Mouse (Mus musculus) intestine, postnatal 0 days (tissue): ENCODE measurements around the gene Tspan17. TPM values are rescaled to one million over a fixed set of nuclear protein-coding genes. Genes with fewer than 3 reads are reported as not detected.

ENCODE experiments used
- ATAC-seq: fragments of 200-750 bp; cut with Nextera tagmentation; 2 replicates; pipeline ENCODE4 v1.8.0; 2017; ENCODE audit warnings: mild to moderate bottlenecking, moderate TSS enrichment, moderate library complexity
- H3K27ac ChIP-seq: fragments of 300-500 bp; sonication (generic); 2 replicates; pipeline ENCODE4 v1.5.1; 2014; ENCODE audit warnings: mild to moderate bottlenecking, low read depth, low read length, moderate library complexity
- H3K27me3 ChIP-seq: fragments of 300-500 bp; sonication (generic); replicated peaks from 2 replicates; pipeline ENCODE4 v1.6.1; 2014; ENCODE audit warnings: low read length, mixed read lengths; ENCODE audit not compliant: control insufficient read depth, insufficient read depth
- H3K36me3 ChIP-seq: fragments of 300-500 bp; sonication (generic); 2 replicates; pipeline ENCODE4 v1.6.1; 2014; ENCODE audit warnings: mild to moderate bottlenecking, moderate library complexity; ENCODE audit not compliant: control insufficient read depth, insufficient read depth
- H3K4me1 ChIP-seq: fragments of 300-500 bp; sonication (generic); replicated peaks from 2 replicates; pipeline ENCODE4 v1.6.1; 2014; ENCODE audit warnings: antibody characterized with exemption, low read length, mixed read lengths; ENCODE audit not compliant: control insufficient read depth, insufficient read depth
- H3K4me2 ChIP-seq: fragments of 300-500 bp; sonication (generic); replicated peaks from 2 replicates; pipeline ENCODE4 v1.6.1; 2014; ENCODE audit warnings: low read depth, mild to moderate bottlenecking, moderate library complexity
- H3K4me3 ChIP-seq: fragments of 300-500 bp; sonication (generic); 2 replicates; pipeline ENCODE4 v1.5.1; 2014; ENCODE audit warnings: low read depth, low read length
- H3K9ac ChIP-seq: fragments of 300-500 bp; sonication (generic); 2 replicates; pipeline ENCODE4 v1.6.1; 2014; ENCODE audit warnings: mild to moderate bottlenecking, low read depth, low read length
- H3K9me3 ChIP-seq: fragments of 300-500 bp; sonication (generic); 2 replicates; pipeline ENCODE4 v1.6.1; 2016; ENCODE audit warnings: mixed run types; ENCODE audit not compliant: control insufficient read depth
- CTCF ChIP-seq: sonication (generic); IDR thresholded peaks from 2 replicates; pipeline ENCODE4 v1.5.1; 2016; ENCODE audit warnings: low read depth, mild to moderate bottlenecking, control low read depth, antibody characterized with exemption, moderate library complexity
- WGBS: fragments of 180-500 bp; shearing (Covaris S2); extraction: QIAGEN DNeasy Blood & Tissue Kit; methylation state at CpG from one replicate; pipeline ENCODE4 v1.1.7; 2014; 5-methylcytosine and 5-hydroxymethylcytosine counted together
- polyA plus RNA-seq: library from polyadenylated mRNA; unstranded; fragments of >200 nt; fragmentation: Nextera tagmentation; extraction: Ambion mirVana; gene quantifications from 2 replicates; pipeline ENCODE4 v1.2.1, GENCODE M21; 2015

Gene Tspan17
- polyA plus RNA-seq, 1 experiment from 2014 or later, result 15.2 TPM

- 79% methylated on average over 9 of the region's 9 CpGs for WGBS
- no peak for ATAC-seq
- no peak for TF ChIP-seq CTCF
These were observed 24.2 kb downstream of the Tspan17 start for GRCm38 (mm10) chr13:54813381-54813780.

DNA sequence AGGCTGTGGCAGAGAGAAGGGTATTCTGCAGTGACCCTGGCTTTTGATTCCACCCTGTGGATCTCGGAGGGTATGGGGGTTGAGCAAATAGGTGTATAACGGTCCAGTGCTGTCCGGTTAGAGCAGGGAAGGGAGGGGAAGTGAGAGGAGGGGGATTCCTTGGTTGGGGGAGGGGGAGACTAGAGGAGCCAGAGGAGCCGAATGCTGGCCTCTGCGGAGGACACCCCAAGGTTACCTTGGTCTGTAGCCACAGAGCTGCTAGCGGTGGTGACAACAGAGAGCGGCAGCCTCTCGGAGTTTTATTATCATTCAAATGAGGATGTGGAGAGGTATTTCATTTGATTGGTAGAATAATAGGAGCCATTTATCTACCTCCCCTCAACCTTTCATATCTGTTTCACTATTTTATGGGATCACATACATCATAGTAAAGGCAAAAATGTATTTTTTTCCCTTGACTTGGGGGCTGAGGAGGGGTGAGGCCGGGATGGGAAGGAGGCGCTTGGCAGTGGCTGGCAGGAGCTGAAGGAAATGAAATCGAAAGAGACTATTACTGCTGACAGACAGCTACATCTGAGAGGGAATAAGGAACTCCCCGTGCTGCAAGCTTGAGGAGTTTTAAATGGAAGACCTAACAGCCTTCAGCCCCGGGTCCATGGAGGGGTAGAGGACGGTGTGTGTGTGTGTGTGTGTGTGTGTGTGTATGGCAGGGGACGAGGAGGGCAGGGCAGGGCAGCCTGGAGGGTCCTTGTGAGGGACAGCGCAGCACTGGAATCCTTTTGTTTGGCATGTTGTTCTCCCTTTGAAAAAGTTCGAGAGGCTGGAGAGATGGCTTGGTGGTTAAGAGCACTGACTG lies 29.4 kb downstream of the Tspan17 start:
- no peak overlapping the region for H3K4me2 ChIP-seq
- no peaks in the 10 kb centered on the region for H3K4me1 ChIP-seq
- H3K9ac ChIP-seq, result no peak overlapping the region
- H3K4me3 ChIP-seq, result no peak overlapping the region
- no peaks in the 10 kb centered on the region for H3K9me3 ChIP-seq
- H3K36me3 ChIP-seq, result no peaks in the 10 kb centered on the region
- no peak for ATAC-seq
- WGBS, result 42% methylated on average over 17 of the region's 17 CpGs
- TF ChIP-seq CTCF, result no peak
- H3K27ac ChIP-seq, result no peak overlapping the region
- no peaks in the 10 kb centered on the region for H3K27me3 ChIP-seq

More at GRCm38 (mm10) chr13:54813381-54813780, 24.2 kb downstream of the Tspan17 start:
- no peak overlapping the region for H3K4me2 ChIP-seq
- H3K9me3 ChIP-seq, result no peaks in the 10 kb centered on the region
- no peak overlapping the region for H3K27ac ChIP-seq
- no peaks in the 10 kb centered on the region for H3K27me3 ChIP-seq
- H3K9ac ChIP-seq, result no peak overlapping the region
- H3K36me3 ChIP-seq, result no peaks in the 10 kb centered on the region
- H3K4me3 ChIP-seq, result no peak overlapping the region
- H3K4me1 ChIP-seq, result no peaks in the 10 kb centered on the region

GRCm38 (mm10) chr13:54821106-54821505 lies 31.9 kb downstream of the Tspan17 start:
- Histone ChIP-seq H3K27me3 (no peaks in the 10 kb centered on the region), H3K36me3 (no peaks in the 10 kb centered on the region), H3K27ac (no peak overlapping the region), H3K9ac (no peak overlapping the region), H3K4me2 (no peak overlapping the region), H3K4me3 (no peak overlapping the region), H3K4me1 (no peaks in the 10 kb centered on the region), H3K9me3 (no peaks in the 10 kb centered on the region)
- TF ChIP-seq CTCF, result no peak
- 86% methylated on average over 4 of the region's 4 CpGs for WGBS
- no peak for ATAC-seq

DNA sequence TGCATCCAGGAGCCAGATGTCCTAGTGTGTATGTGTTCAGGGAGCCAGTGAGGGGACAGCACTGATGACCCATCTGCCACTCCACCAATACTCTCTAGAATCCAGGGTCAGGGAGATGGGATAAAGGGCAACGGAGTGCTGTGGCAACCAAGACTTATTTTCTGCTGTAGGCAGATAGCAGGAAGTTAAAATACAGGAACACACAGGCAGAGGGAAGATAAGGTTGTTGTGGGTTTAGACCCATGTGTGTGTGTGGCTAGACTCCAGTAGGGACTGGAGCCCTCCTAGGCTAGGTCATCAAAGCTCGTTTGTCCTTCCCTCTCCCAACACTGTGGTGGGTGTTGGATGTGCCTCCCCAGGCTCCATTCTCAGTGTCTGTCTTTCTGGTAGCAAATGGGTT lies 32.8 kb downstream of the Tspan17 start:
- Histone ChIP-seq H3K4me2 (no peak overlapping the region), H3K9ac (no peak overlapping the region), H3K27ac (no peak overlapping the region), H3K4me1 (no peaks in the 10 kb centered on the region), H3K9me3 (no peaks in the 10 kb centered on the region), H3K27me3 (no peaks in the 10 kb centered on the region), H3K36me3 (no peaks in the 10 kb centered on the region), H3K4me3 (no peak overlapping the region)
- WGBS, result 81% methylated on average over 2 of the region's 2 CpGs
- no peak for ATAC-seq
- TF ChIP-seq CTCF, result no peak

GRCm38 (mm10) chr13:54824111-54824931 lies 35.1 kb downstream of the Tspan17 start:
- H3K27ac ChIP-seq, result no peak overlapping the region
- WGBS, result 14% methylated on average over 22 of the region's 25 CpGs
- H3K4me1 ChIP-seq, result no peaks in the 10 kb centered on the region
- peak; percentile 15; the same call in 1 of the 2 replicates for TF ChIP-seq CTCF
- H3K4me2 ChIP-seq, result peak overlapping the region; percentile 50
- no peak for ATAC-seq
- H3K36me3 ChIP-seq, result no peaks in the 10 kb centered on the region
- no peak overlapping the region for H3K4me3 ChIP-seq
- no peaks in the 10 kb centered on the region for H3K27me3 ChIP-seq
- no peak overlapping the region for H3K9ac ChIP-seq
- H3K9me3 ChIP-seq, result no peaks in the 10 kb centered on the region

GRCm38 (mm10) chr13:54827992-54828391 lies 38.8 kb downstream of the Tspan17 start:
- no peak overlapping the region for H3K4me2 ChIP-seq
- no peak for TF ChIP-seq CTCF
- H3K4me1 ChIP-seq, result no peaks in the 10 kb centered on the region
- H3K4me3 ChIP-seq, result no peak overlapping the region
- no peak overlapping the region for H3K27ac ChIP-seq
- H3K9me3 ChIP-seq, result no peaks in the 10 kb centered on the region
- no peak overlapping the region for H3K9ac ChIP-seq
- 30% methylated on average over 7 of the region's 7 CpGs for WGBS
- ATAC-seq, result no peak
- no peaks in the 10 kb centered on the region for H3K27me3 ChIP-seq
- H3K36me3 ChIP-seq, result no peaks in the 10 kb centered on the region
